Mouse (Mus musculus): ENCODE results near the gene Rhox9. TPM values are rescaled to one million over a fixed set of nuclear protein-coding genes. Genes with fewer than 3 reads are reported as not detected.
"Not testable (repeated sequence)": the region's sequence is repeated elsewhere in the genome, so short reads cannot be mapped to it uniquely, and the experiment has no call there.

Gene Rhox9
- not detected for total RNA-seq (2021)
- long read RNA-seq, experiment 1: 0 reads
- long read RNA-seq, experiment 2: 0 reads

DNA sequence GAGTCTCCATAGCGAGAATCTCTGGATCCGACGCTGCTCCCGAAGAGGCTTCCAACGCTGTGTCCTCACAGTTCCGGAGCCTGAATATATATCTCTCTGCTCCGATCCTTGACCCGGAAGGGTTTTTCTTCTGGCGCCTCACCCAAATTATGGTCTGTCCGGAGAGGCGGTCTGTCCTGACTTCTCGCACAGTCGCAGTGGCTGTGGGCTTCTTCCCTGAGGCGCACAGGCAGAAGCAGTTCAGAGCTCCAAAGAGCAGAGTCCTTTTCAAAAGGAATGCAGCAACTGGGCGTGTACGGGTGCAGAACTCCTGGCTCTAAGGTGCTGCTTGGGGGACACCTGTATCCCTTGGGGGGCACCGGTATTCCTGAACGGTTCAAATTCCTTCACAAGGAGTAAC lies at the start of gene Rhox9:
Rhox9 (minus strand) TSS at position 101 of the 400 bp plus-strand sequence.
- DNase-seq (ENCODE audit: low spot score): not testable (repeated sequence)

GRCm38 (mm10) chrX:37916311-37916710 lies 14.7 kb upstream of the Rhox9 start:
- no peak for DNase-seq (ENCODE audit: low spot score)

GRCm38 (mm10) chrX:37908581-37908980 lies 7.0 kb upstream of the Rhox9 start:
- no peak for DNase-seq (ENCODE audit: low spot score)

DNA sequence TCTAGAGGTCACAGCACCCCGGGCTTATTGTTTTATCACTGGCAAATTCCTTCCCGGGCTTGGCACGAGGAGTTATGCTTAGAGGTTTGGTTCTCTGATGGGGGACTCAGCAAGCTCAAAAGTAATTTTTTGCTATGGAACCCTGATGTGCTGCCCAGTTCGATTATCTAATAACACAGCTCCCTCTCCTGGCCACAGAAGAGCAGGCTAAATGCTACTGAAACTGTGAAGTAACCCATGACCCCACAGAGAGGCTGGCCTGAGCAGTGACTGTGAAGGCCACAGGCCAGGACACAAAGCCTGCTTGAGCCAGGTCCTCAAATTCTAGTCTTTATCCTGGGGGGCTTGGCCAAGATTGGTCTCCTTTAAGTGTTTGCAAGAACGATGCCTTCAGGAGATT lies 2.2 kb upstream of the Rhox9 start:
- no peak for DNase-seq (ENCODE audit: low spot score)

DNA sequence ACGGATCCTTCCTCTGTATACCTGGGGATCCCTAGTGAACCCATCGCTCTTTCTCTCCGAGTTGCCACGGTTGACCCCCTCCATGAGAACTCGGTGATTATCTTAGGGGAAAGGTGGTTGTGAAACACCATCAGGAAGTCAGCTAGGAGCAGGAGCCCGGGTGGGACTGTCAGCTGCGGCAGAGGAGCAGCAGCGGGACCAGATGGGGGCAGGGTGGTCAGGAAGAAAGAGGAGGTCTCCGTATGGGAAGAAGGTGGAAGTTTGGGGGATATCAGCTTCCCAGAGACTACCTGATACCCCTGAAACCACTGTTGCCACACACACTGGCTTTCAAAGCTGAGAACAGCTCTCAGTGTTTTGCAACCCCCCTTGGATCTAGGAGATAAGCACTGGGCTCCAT lies 4.4 kb downstream of the Rhox9 start, which contains the start of gene Rhox7b:
Rhox7b (minus strand) TSS at position 101 of the 400 bp plus-strand sequence.
- not testable (repeated sequence) for DNase-seq (ENCODE audit: low spot score)

DNA sequence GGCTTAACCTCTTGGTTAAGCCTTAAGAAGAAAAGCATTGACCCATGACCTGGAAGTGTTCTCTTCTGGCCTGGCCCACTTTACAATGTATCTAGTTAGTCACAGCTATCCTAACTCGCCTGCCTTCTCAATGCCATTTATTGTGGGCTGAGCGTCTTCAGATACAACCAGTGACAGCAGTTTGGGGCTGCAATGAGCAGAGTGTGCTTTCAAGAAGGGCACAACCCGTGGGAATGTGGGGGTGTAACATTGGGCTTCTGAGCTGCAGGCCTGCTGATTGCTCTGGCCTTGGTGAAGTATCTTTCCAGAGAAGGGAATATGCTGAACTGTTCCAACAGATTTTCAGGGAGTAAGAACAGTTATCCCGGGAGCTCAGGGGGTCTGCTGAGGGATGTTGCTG lies 22.7 kb downstream of the Rhox9 start, which contains the start of gene Rhox8:
Rhox8 (minus strand) TSS at position 101 of the 400 bp plus-strand sequence.
- no peak for DNase-seq (ENCODE audit: low spot score)

- DNase-seq (ENCODE audit: low spot score): no peak
Measured at GRCm38 (mm10) chrX:37871641-37872040, 29.9 kb downstream of the Rhox9 start.

Other genes with a start within 250 kb of the Rhox9 start
- gene Rhox3h, start 233.0 kb downstream of the Rhox9 start, total RNA-seq (2021): not detected
- gene Rhox2h, start 228.5 kb downstream of the Rhox9 start, total RNA-seq (2021): not detected
- not detected for gene Rhox5, start 96.9 kb downstream of the Rhox9 start, total RNA-seq (2021)
- gene Rhox6, start 74.9 kb downstream of the Rhox9 start, total RNA-seq (2021): not detected
- not detected for gene Rhox7a, start 70.1 kb downstream of the Rhox9 start, total RNA-seq (2021)
- not detected for gene Rhox8, start 22.8 kb downstream of the Rhox9 start, total RNA-seq (2021)
- gene Rhox7b, start 4.5 kb downstream of the Rhox9 start, total RNA-seq (2021): not detected
- not detected for gene Btg1-ps1, start 117.0 kb upstream of the Rhox9 start, total RNA-seq (2021)
- gene Btg1-ps2, start 141.3 kb upstream of the Rhox9 start, total RNA-seq (2021): not detected
- not detected for gene Rhox10, start 164.7 kb upstream of the Rhox9 start, total RNA-seq (2021)
- gene Rhox11, start 183.4 kb upstream of the Rhox9 start, total RNA-seq (2021): not detected
- not detected for gene Rhox12, start 209.1 kb upstream of the Rhox9 start, total RNA-seq (2021)
- not detected for gene Rhox13, start 219.4 kb upstream of the Rhox9 start, total RNA-seq (2021)

Data from gastrocnemius, adult 18-20 months (tissue).